Mouse (Mus musculus) kidney, postnatal 0 days (tissue): ENCODE results near the gene Nutm2. TPM values are rescaled to one million over a fixed set of nuclear protein-coding genes. Genes with fewer than 3 reads are reported as not detected.
A peak's percentile ranks its signal among the peaks of the same experiment; 100 is the strongest.

ENCODE experiments used
- ATAC-seq: fragments of 200-750 bp; cut with Nextera tagmentation; replicated peaks from 2 replicates; pipeline ENCODE4 v1.8.0; 2017; ENCODE audit warnings: low read depth, moderate number of reproducible peaks, moderate TSS enrichment, moderate library complexity; ENCODE audit not compliant: low FRiP score
- DNase-seq: peaks from one replicate; pipeline ENCODE4 v3.0.0-alpha.2; 2016; ENCODE audit warnings: low spot score
- H3K27ac ChIP-seq: fragments of 300-500 bp; sonication (generic); 2 replicates; pipeline ENCODE4 v1.5.1; 2014; ENCODE audit warnings: mild to moderate bottlenecking
- H3K27me3 ChIP-seq: fragments of 300-500 bp; sonication (generic); 2 replicates; pipeline ENCODE4 v1.6.1; 2014; ENCODE audit warnings: low read length, mixed read lengths; ENCODE audit not compliant: insufficient read depth
- H3K36me3 ChIP-seq: fragments of 300-500 bp; sonication (generic); 2 replicates; pipeline ENCODE4 v1.6.1; 2014; ENCODE audit warnings: low read length, mixed read lengths; ENCODE audit not compliant: insufficient read depth
- H3K4me1 ChIP-seq: fragments of 300-500 bp; sonication (generic); replicated peaks from 2 replicates; pipeline ENCODE4 v1.6.1; 2014; ENCODE audit warnings: antibody characterized with exemption, low read length, mixed read lengths; ENCODE audit not compliant: insufficient read depth
- H3K4me2 ChIP-seq: fragments of 300-500 bp; sonication (generic); 2 replicates; pipeline ENCODE4 v1.6.1; 2014; ENCODE audit warnings: mild to moderate bottlenecking, low read length, moderate library complexity, mixed read lengths
- H3K4me3 ChIP-seq: fragments of 300-500 bp; sonication (generic); replicated peaks from 2 replicates; pipeline ENCODE4 v1.5.1; 2014; ENCODE audit warnings: low read depth, low read length
- H3K9ac ChIP-seq: fragments of 300-500 bp; sonication (generic); 2 replicates; pipeline ENCODE4 v1.6.1; 2014; ENCODE audit warnings: low read depth, low read length
- H3K9me3 ChIP-seq: fragments of 300-500 bp; sonication (generic); replicated peaks from 2 replicates; pipeline ENCODE4 v1.6.1; 2016; ENCODE audit warnings: low read length, inconsistent platforms, mixed read lengths
- CTCF ChIP-seq: IDR thresholded peaks from 2 replicates; pipeline ENCODE4 v1.5.1; 2016; ENCODE audit warnings: antibody characterized with exemption, low read depth, mild to moderate bottlenecking, moderate library complexity
- WGBS: fragments of 180-500 bp; shearing (Covaris S2); extraction: QIAGEN DNeasy Blood & Tissue Kit; methylation state at CpG from one replicate; pipeline ENCODE4 v1.1.7; 2014; 5-methylcytosine and 5-hydroxymethylcytosine counted together
- polyA plus RNA-seq: library from polyadenylated mRNA; unstranded; fragments of >200 nt; fragmentation: Nextera tagmentation; extraction: Ambion mirVana; gene quantifications from 2 replicates; pipeline ENCODE4 v1.2.1, GENCODE M21; 2015

The Nutm2 gene
- not detected in 2 replicates for polyA plus RNA-seq

DNA sequence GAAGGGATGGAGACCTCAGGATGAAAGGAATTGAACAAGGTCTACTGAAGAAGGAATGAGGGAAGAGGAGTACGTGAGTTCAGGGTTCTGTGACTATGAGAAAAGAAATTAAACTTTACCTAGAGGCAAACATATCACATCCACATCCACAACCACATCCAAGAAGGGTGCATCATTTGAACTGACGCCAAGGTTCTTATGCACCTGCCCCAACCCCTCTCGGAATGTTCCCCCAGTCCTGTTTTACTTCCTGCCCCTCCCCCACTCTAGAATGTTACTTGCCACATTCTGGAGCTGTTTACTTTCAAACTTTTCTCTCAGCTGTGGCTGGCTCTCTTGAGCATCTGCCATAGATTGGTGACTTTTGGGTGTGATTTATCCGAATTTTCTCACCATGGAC is at the start of gene Nutm2:
TSS of gene Nutm2 (plus strand) at position 301 of the 400 bp plus-strand sequence.
- H3K4me1 ChIP-seq = no peaks in the 10 kb centered on the region
- 81% methylated on average over 4 of the region's 4 CpGs for WGBS

DNA sequence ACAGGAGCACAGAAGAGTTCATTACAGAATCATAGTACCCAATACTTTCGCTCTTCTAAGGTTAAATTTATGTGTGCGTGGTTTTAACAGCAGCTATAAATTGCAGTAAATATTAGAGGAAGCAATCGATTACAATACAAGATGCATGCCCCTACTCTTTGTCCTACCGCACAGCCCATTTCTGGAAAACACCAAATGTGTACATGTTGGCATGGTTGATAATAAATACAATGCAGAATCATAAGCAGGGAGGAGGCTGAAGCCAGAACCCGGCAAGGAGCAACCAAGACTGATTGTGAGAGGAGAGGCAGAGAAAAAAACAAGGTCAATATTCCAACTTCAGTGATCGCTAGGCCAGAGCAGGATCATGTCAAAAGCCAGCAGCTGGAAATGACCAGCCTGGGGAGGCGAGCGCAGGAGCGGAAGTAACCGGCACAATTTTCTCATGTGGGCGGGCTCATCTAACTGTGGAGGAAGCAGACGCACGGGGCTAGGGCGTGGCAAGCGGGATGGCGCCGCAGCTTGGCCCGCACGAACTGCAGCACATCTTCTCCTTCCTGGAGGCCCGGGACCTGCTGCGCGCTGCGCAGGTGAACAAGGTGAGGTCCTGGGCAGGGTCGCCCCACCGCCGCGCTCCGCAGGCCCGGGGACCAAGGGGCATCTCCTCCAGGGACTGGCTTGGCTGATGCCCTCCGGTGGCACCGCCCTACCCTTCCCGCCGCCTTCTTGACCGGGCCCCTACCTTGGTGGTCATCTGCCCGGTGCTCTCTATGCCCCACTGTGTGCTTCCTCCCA is 49.5 kb upstream of the Nutm2 start, which contains the start of gene Fbxw17:
TSS of gene Fbxw17 (plus strand) at position 476 of the 795 bp plus-strand sequence.
- Histone ChIP-seq H3K4me2 (peak within 1 kb of the TSS; percentile 69), H3K4me1 (no peaks in the 10 kb centered on the region), H3K27me3 (no peaks in the 10 kb centered on the region), H3K9ac (peak within 1 kb of the TSS; percentile 70), H3K9me3 (no peaks in the 10 kb centered on the region), H3K36me3 (0 out of 2 replicates have a peak, but pooled peaks cover under 1% of the 10 kb centered on the region), H3K4me3 (peak within 1 kb of the TSS; percentile 69), H3K27ac (no peak within 1 kb of the TSS)
- DNase-seq (peak; percentile 92), ATAC-seq (peak; percentile 97)
- no peak for TF ChIP-seq CTCF
- WGBS = 13% methylated on average over 29 of the region's 35 CpGs

More for the DNA sequence above, at the start of gene Nutm2:
- DNase-seq (no peak), ATAC-seq (no peak)
- no peak within 1 kb of the TSS for H3K4me2 ChIP-seq
- no peaks in the 10 kb centered on the region for H3K27me3 ChIP-seq
- no peaks in the 10 kb centered on the region for H3K9me3 ChIP-seq
- TF ChIP-seq CTCF = no peak
- no peak within 1 kb of the TSS for H3K9ac ChIP-seq
- H3K36me3 ChIP-seq = no peaks in the 10 kb centered on the region
- H3K27ac ChIP-seq = no peak within 1 kb of the TSS
- no peak within 1 kb of the TSS for H3K4me3 ChIP-seq

DNA sequence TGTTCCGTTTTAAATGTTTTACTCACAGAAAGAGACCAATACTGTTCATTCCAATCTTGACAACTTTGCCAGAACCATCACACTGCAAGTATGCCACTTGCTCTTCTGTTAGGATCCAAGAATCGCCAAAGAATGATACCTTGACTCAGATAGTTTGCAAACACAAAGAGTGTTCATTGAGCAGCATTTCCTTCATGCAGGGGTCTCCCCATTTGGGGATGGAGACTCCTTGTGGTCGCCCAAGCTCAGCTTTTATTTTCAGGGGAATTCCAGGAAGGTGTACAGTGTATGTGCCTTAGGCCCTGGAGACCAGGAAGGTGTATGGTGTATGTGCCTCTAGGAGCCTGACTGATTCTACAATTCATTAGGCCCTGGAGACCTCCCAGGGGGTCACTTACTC is 48.7 kb upstream of the Nutm2 start:
- 41% methylated on average over 3 of the region's 3 CpGs for WGBS
- H3K4me3 ChIP-seq = peak overlapping the region; percentile 69
- H3K4me1 ChIP-seq = no peaks in the 10 kb centered on the region
- H3K27me3 ChIP-seq = no peaks in the 10 kb centered on the region
- H3K36me3 ChIP-seq = 0 out of 2 replicates have a peak, but pooled peaks cover 9% of the 10 kb centered on the region
- peak overlapping the region; percentile 70; the same call in 1 of the 2 replicates for H3K9ac ChIP-seq
- H3K4me2 ChIP-seq = peak overlapping the region; percentile 69
- no peaks in the 10 kb centered on the region for H3K9me3 ChIP-seq
- DNase-seq (peak; percentile 1), ATAC-seq (no peak)
- H3K27ac ChIP-seq = no peak overlapping the region
- no peak for TF ChIP-seq CTCF

DNA sequence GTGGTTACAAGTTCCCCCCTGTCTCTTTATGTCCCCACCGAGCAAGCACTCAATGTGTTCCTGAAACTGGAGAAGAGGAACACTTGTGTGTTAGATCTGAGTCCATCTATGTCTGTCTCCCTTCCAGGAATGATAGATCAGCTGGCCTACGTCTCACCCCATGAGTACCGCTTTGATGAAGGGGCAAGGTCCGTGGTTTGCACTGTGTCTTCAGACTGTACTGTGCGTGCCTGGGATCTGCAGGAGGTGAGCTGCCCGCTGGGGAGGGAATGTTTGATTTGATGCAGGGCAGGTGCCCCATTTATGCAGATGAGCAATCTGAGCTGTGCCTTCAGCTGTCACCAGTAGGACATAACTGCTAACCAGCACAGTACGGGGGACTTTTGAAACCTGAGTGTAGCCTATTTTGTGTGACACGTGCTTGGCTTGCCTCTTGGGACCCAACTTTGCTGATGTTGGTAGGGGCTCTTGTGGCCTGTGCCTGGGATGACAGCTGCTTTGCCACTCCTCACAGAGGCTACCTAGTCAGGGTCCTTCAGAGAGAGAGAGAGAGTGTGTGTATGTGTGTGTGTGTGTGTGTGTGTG is 43.4 kb upstream of the Nutm2 start:
- Histone ChIP-seq H3K4me3 (no peak overlapping the region), H3K4me2 (no peak overlapping the region), H3K36me3 (peaks cover 44% of the 10 kb centered on the region), H3K27ac (no peak overlapping the region), H3K4me1 (no peaks in the 10 kb centered on the region), H3K9me3 (no peaks in the 10 kb centered on the region), H3K27me3 (no peaks in the 10 kb centered on the region), H3K9ac (no peak overlapping the region)
- peak; percentile 61; the same call in 1 of the 2 replicates for ATAC-seq
- no peak for TF ChIP-seq CTCF
- DNase-seq = no peak
- 57% methylated on average over 8 of the region's 8 CpGs for WGBS

DNA sequence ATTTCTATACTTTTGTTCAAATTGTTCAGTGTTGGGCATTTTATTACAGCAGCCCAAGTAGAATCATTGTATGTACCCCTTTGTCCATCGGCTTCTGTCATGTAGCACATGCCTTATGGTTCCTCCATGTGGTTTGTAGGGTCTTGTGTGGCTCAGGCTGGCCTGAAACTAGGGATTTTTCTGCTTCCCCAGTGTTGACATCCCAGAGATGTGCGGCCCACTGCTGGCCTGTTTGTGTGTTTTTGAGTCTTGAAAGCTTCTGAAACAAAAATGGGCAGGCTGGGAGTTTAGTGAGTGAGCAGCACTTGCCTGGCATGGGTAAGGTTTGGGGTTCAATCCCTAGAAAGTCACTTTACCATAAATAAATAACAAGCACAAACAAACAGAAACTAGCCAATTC is 42.6 kb upstream of the Nutm2 start:
- no peak for TF ChIP-seq CTCF

DNA sequence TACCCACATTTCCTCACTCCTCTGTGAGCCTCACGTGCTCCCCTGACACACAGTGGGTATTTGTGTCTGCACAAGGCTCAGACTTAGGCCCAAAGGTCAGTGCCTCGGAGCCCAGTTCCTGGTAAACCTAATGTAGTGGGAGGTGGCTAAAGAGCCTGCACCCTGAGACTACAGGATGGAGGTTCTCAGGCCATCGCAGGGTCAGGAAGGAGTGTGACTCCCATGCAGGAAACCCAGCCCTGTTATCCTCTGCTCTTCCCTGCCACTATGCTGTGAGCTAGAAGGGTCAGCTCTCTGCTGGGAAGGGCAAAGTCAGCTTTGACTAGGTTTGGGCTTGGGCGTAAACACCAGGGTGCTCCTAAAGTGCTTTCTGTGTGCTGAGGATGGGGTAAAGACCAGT is 40.4 kb upstream of the Nutm2 start:
- Histone ChIP-seq H3K4me3 (no peak overlapping the region), H3K9ac (no peak overlapping the region), H3K27ac (no peak overlapping the region), H3K27me3 (no peaks in the 10 kb centered on the region), H3K9me3 (no peaks in the 10 kb centered on the region), H3K4me1 (no peaks in the 10 kb centered on the region), H3K4me2 (no peak overlapping the region), H3K36me3 (peaks cover 53% of the 10 kb centered on the region)
- no peak for DNase-seq
- WGBS = 78% methylated on average over 4 of the region's 4 CpGs
- no peak for ATAC-seq
- no peak for TF ChIP-seq CTCF

More for the DNA sequence above, 42.6 kb upstream of the Nutm2 start:
- Histone ChIP-seq H3K4me1 (no peaks in the 10 kb centered on the region), H3K9ac (no peak overlapping the region), H3K27ac (no peak overlapping the region), H3K4me2 (no peak overlapping the region), H3K36me3 (peaks cover 45% of the 10 kb centered on the region), H3K4me3 (no peak overlapping the region), H3K9me3 (no peaks in the 10 kb centered on the region), H3K27me3 (no peaks in the 10 kb centered on the region)
- ATAC-seq (no peak), DNase-seq (no peak)
- WGBS = 95% methylated on average over 2 of the region's 2 CpGs
